Mouse (Mus musculus) adrenal gland, adult (tissue): ENCODE results near the gene Hddc2.

Source experiments
- DNase-seq, 2 experiments: peaks; one replicate each; pipeline ENCODE4 v3.0.0; 2022 to 2023; ENCODE audit warnings: low spot score in 1 of 2; ENCODE audit not compliant: inconsistent age in 2 of 2

The Hddc2 gene

GRCm38 (mm10) chr10:31352845-31353427 lies 39.8 kb downstream of the Hddc2 start:
- no peak for DNase-seq

GRCm38 (mm10) chr10:31354141-31354540 lies 41.0 kb downstream of the Hddc2 start:
- DNase-seq, result peak; percentile 28 to 80

- no peak for DNase-seq
Measured at GRCm38 (mm10) chr10:31354886-31355461, 41.8 kb downstream of the Hddc2 start.

GRCm38 (mm10) chr10:31359749-31360148 lies 46.6 kb downstream of the Hddc2 start:
- DNase-seq, result no peak

GRCm38 (mm10) chr10:31370200-31370599 lies 57.0 kb downstream of the Hddc2 start:
- DNase-seq, result peak; percentile 17 to 64
